22 mouse cellular contexts compared by ENCODE assay signal in the genomic region with DNA sequence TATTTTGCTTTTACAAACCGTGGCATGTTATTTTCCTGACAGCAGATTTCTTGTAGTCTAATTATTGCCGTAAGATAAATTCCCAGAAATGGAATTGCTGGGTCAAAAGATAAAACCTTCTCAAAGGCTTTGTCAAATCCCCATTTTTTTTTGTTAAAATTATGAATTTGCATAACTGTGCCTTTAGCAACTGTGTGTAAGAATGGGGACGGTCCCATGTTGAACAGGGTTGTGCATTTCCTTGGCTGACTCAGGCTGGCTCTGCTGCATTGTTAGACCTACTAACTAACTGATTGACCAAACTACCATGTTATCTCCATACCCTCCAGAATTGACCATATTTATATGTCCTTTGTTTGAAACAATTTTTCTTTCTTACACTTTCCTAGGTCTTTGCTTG. TPM values are rescaled to one million over a fixed set of nuclear protein-coding genes. Genes with fewer than 3 reads are reported as not detected.
A peak's percentile ranks its signal among the peaks of the same experiment; 100 is the strongest.
DNase-seq lines count a peak whose midpoint lies in the region; ATAC-seq and TF ChIP-seq lines count a peak whose summit lies in the region.
"Had no signal": no experiment of that assay in that cellular context is flagged by ENCODE, and none has a peak within 500 bp of the region (broad histone marks: within the 10 kb centered on the region; RNA-seq: fewer than 3 reads in every experiment).

No protein-coding gene starts in this region.

- no peak for TF ChIP-seq RAD21 in CH12.LX (IDR thresholded peaks at IDR 0.05; ENCODE audit: low read depth, low read length)

- no peaks in the 10 kb centered on the region for H3K27me3 ChIP-seq in CH12.LX (replicated peaks)
- no peaks in the 10 kb centered on the region for H3K27me3 ChIP-seq in hindbrain, embryonic 11.5 days (ENCODE audit: control insufficient read depth, insufficient read depth, low read length)
- H3K27me3 ChIP-seq: Patski had no signal

- WGBS in hindbrain, embryonic 11.5 days: 95% methylated on average over 3 of the region's 3 CpGs

- no peak for TF ChIP-seq CTCF in CH12.LX (conservative IDR thresholded peaks at IDR 0.05 in 1 of 2, IDR thresholded peaks at IDR 0.05 in 1 of 2; ENCODE audit: low read depth in 2 of 2, low read length in 2 of 2)

- H3K4me3 ChIP-seq in CH12.LX (replicated peaks in 1 of 3; ENCODE audit: low read depth in 2 of 3, low read length in 2 of 3, poor library complexity in 1 of 3): no peak overlapping the region
- H3K4me3 ChIP-seq in hindbrain, embryonic 11.5 days (ENCODE audit: low read depth, low read length): no peak overlapping the region

- no peak overlapping the region for H3K27ac ChIP-seq in CH12.LX (ENCODE audit: insufficient read depth, low read depth)
- H3K27ac ChIP-seq in hindbrain, embryonic 11.5 days (ENCODE audit: low read depth, low read length): no peak overlapping the region

- TF ChIP-seq EP300 in CH12.LX (IDR thresholded peaks at IDR 0.05; ENCODE audit: low read length): 0 out of 2 replicates have a peak, but pooled peaks have one; percentile 43

- H3K9me3 ChIP-seq in CH12.LX (replicated peaks; ENCODE audit: low read length): no peaks in the 10 kb centered on the region
- no peaks in the 10 kb centered on the region for H3K9me3 ChIP-seq in hindbrain, embryonic 11.5 days (ENCODE audit: control insufficient read depth, low read length)
- H3K9me3 ChIP-seq: G1E had no signal

- no peak overlapping the region; the same call in 1 of the 2 replicates for H3K4me2 ChIP-seq in CH12.LX (ENCODE audit: insufficient read depth, low read depth, poor library complexity, severe bottlenecking)
- no peak overlapping the region for H3K4me2 ChIP-seq in hindbrain, embryonic 11.5 days (replicated peaks; ENCODE audit: low read depth, low read length)

- TF ChIP-seq POLR2A in CH12.LX (IDR thresholded peaks at IDR 0.05; ENCODE audit: low read depth, low read length): no peak

- no peak overlapping the region for H3K9ac ChIP-seq in CH12.LX (ENCODE audit: insufficient read depth, low read depth)
- H3K9ac ChIP-seq in hindbrain, embryonic 11.5 days (ENCODE audit: low read depth, low read length): no peak overlapping the region

- dilution Hi-C loops in CH12.LX (cut with MboI; ENCODE audit: extremely low pct_ligation_motif_present, extremely low pct_unique_long_range_greater_than_20kb, low sequenced_read_pairs): no loop called here

- H3K36me3 ChIP-seq in CH12.LX (replicated peaks in 1 of 2; ENCODE audit: control insufficient read depth in 1 of 2, insufficient read depth in 1 of 2, low read length in 1 of 2): peaks cover 0 to 16% of the 10 kb centered on the region in 2 experiments
- no peaks in the 10 kb centered on the region for H3K36me3 ChIP-seq in hindbrain, embryonic 11.5 days (ENCODE audit: control insufficient read depth, insufficient read depth, low read length)

- DNase-seq in CH12.LX (ENCODE audit: extremely low read depth): peak; percentile 61
- no peak for DNase-seq in hindbrain, embryonic 11.5 days (ENCODE audit: low spot score)
- no peak for DNase-seq in lung, postnatal 36 days
- DNase-seq: adrenal gland, adult 2 months; adrenal gland, adult 8-10 months; adrenal gland, postnatal 10 days; adrenal gland, postnatal 14 days; adrenal gland, postnatal 25 days; adrenal gland, postnatal 36 days; B cell, adult 2 months; cerebellum, adult 11 months; cerebellum, adult 11-12 months; cerebellum, adult 18-20 months; cerebellum, adult 2 months; cerebellum, adult 8-10 months had no signal

- H3K4me1 ChIP-seq in CH12.LX (ENCODE audit: control insufficient read depth in 1 of 2, insufficient read depth in 2 of 2): peaks cover 0 to 48% of the 10 kb centered on the region in 2 experiments; a peak in 3 of 4 replicates
- H3K4me1 ChIP-seq in hindbrain, embryonic 11.5 days (replicated peaks; ENCODE audit: control insufficient read depth, insufficient read depth, low read length): no peaks in the 10 kb centered on the region

- in situ Hi-C loops in CH12.LX (cut with MboI; ENCODE audit: low pct_ligation_motif_present, low pct_unique_long_range_greater_than_20kb, low sequenced_read_pairs): no loop called here

- peak; percentile 55 for ATAC-seq in CD4-positive, CD25-positive, alpha-beta regulatory T cell, adult 4 months
- ATAC-seq in hindbrain, embryonic 11.5 days (ENCODE audit: low FRiP score): no peak
- ATAC-seq: activated CD4-positive, CD25-positive, alpha-beta regulatory T cell, adult 4 months; Patski had no signal

- no peaks in the 10 kb centered on the region for H3K79me2 ChIP-seq in CH12.LX (replicated peaks; ENCODE audit: control insufficient read depth, extremely low read depth, insufficient read depth, poor library complexity, severe bottlenecking)

TF ChIP-seq in CH12.LX, 34 proteins besides CTCF, POLR2A, EP300 and RAD21:
- peak; percentile 85 for TF ChIP-seq ZNF384 (IDR thresholded peaks at IDR 0.05; ENCODE audit: low read depth, low read length)
- TF ChIP-seq MYC (IDR thresholded peaks at IDR 0.05; ENCODE audit: low read depth, low read length): no peak
- TF ChIP-seq KAT2A (IDR thresholded peaks at IDR 0.05; ENCODE audit: insufficient replicate concordance, low read length): no peak
- no peak for TF ChIP-seq NELFE (IDR thresholded peaks at IDR 0.05; ENCODE audit: low read depth, low read length)
- TF ChIP-seq HCFC1 (IDR thresholded peaks at IDR 0.05; ENCODE audit: low read depth, low read length): no peak
- TF ChIP-seq IRF4 (IDR thresholded peaks at IDR 0.05; ENCODE audit: low read depth, low read length): no peak

RNA-seq across cellular contexts. Expression of a gene that starts 20.7 kb away (rescaled TPM):
- under 1 TPM in 1 of 2 experiments, not detected in 1; 0.97 TPM for polyA plus RNA-seq in CD4-positive, CD25-positive, alpha-beta regulatory T cell, adult 4 months (2017; shearing (Covaris generic))
- total RNA-seq in CH12.LX (2012; rRNA removed): 0.47 and 1.3 TPM in 2 replicates
- total RNA-seq in CH12.LX (2014; rRNA removed): 1.4 and 2.3 TPM in 2 replicates
- 3.2 and 4.1 TPM in 2 replicates for polyA plus RNA-seq in CH12.LX (2012; ENCODE audit: insufficient read length, low read depth)
- 19.8 and 22.2 TPM in 2 replicates for polyA plus RNA-seq in hindbrain, embryonic 11.5 days (2014; fragmentation: Nextera tagmentation; extraction: Ambion mirVana)

RNA-seq across cellular contexts. Expression of a gene that starts 22.8 kb away (rescaled TPM):
- 100 to 1,000 TPM; 201 to 217 TPM for polyA plus RNA-seq in CD4-positive, CD25-positive, alpha-beta regulatory T cell, adult 4 months (2017; shearing (Covaris generic))
- total RNA-seq in CH12.LX (2012; rRNA removed) (97.4 and 99.9 TPM in 2 replicates), CH12.LX (2014; rRNA removed) (115 and 129 TPM in 2 replicates)
- 92.4 and 103 TPM in 2 replicates for polyA plus RNA-seq in CH12.LX (2012; ENCODE audit: insufficient read length, low read depth)
- 142 and 151 TPM in 2 replicates for polyA plus RNA-seq in hindbrain, embryonic 11.5 days (2014; fragmentation: Nextera tagmentation; extraction: Ambion mirVana)

RNA-seq across cellular contexts. Expression of a gene that starts 34.8 kb away (rescaled TPM):
- not detected for polyA plus RNA-seq in CD4-positive, CD25-positive, alpha-beta regulatory T cell, adult 4 months (2017; shearing (Covaris generic))
- total RNA-seq in CH12.LX (2012; rRNA removed) (not detected in 2 replicates), CH12.LX (2014; rRNA removed) (not detected in 2 replicates)
- not detected in 2 replicates for polyA plus RNA-seq in CH12.LX (2012; ENCODE audit: insufficient read length, low read depth)
- polyA plus RNA-seq in hindbrain, embryonic 11.5 days (2014; fragmentation: Nextera tagmentation; extraction: Ambion mirVana): 0.07 and 0.28 TPM in 2 replicates
- total RNA-seq: adrenal gland, adult 18-20 months; adrenal gland, postnatal 4 days had no signal
- polyA plus RNA-seq: activated CD4-positive, CD25-positive, alpha-beta regulatory T cell, adult 4 months; C2C12; cerebellum, adult 2 months; G1E; Patski had no signal
